Mouse (Mus musculus): ENCODE data around the gene Asdurf. TPM values are rescaled to one million over a fixed set of nuclear protein-coding genes. Genes with fewer than 3 reads are reported as not detected.
"Not testable (repeated sequence)": the region's sequence is repeated elsewhere in the genome, so short reads cannot be mapped to it uniquely, and the experiment has no call there.

Gene Asdurf
- not detected in 2 replicates for polyA plus RNA-seq (2012; rRNA removed)

- DNase-seq (ENCODE audit: low spot score) = peak; percentile 95
Observed at GRCm38 (mm10) chr1:53352327-53353261, at the start of gene Asdurf, which contains the start of the genes Gm28551 and Asnsd1. Asdurf (minus strand) TSS chr1:53352619. Gm28551 (minus strand) TSS chr1:53352667. Asnsd1 (minus strand) TSS chr1:53352752.

GRCm38 (mm10) chr1:53393936-53394760 is 41.7 kb upstream of the Asdurf start:
- DNase-seq (ENCODE audit: low spot score) = not testable (repeated sequence)

- DNase-seq (ENCODE audit: low spot score) = no peak
Observed at GRCm38 (mm10) chr1:53388762-53389161, 36.3 kb upstream of the Asdurf start.

GRCm38 (mm10) chr1:53384085-53384688 is 31.8 kb upstream of the Asdurf start:
- DNase-seq (ENCODE audit: low spot score) = no peak

GRCm38 (mm10) chr1:53377731-53378130 is 25.3 kb upstream of the Asdurf start:
- DNase-seq (ENCODE audit: low spot score) = no peak

GRCm38 (mm10) chr1:53375965-53376364 is 23.5 kb upstream of the Asdurf start:
- DNase-seq (ENCODE audit: low spot score) = not testable (repeated sequence)

- DNase-seq (ENCODE audit: low spot score) = no peak
Observed at GRCm38 (mm10) chr1:53358988-53359387, 6.6 kb upstream of the Asdurf start.

- no peak for DNase-seq (ENCODE audit: low spot score)
Observed at GRCm38 (mm10) chr1:53341071-53341470, 11.3 kb downstream of the Asdurf start.

- not testable (repeated sequence) for DNase-seq (ENCODE audit: low spot score)
Observed at GRCm38 (mm10) chr1:53337403-53337802, 15.0 kb downstream of the Asdurf start.

- no peak for DNase-seq (ENCODE audit: low spot score)
Observed at GRCm38 (mm10) chr1:53335465-53335864, 17.0 kb downstream of the Asdurf start.

- not testable (repeated sequence) for DNase-seq (ENCODE audit: low spot score)
Observed at GRCm38 (mm10) chr1:53333527-53333926, 18.9 kb downstream of the Asdurf start.

GRCm38 (mm10) chr1:53324827-53325494 is 27.5 kb downstream of the Asdurf start:
- no peak for DNase-seq (ENCODE audit: low spot score)

- no peak for DNase-seq (ENCODE audit: low spot score)
Observed at GRCm38 (mm10) chr1:53324277-53324676, 28.1 kb downstream of the Asdurf start.

- DNase-seq (ENCODE audit: low spot score) = no peak
Observed at GRCm38 (mm10) chr1:53323254-53323653, 29.2 kb downstream of the Asdurf start.

GRCm38 (mm10) chr1:53321662-53322344 is 30.6 kb downstream of the Asdurf start:
- DNase-seq (ENCODE audit: low spot score) = no peak

- peak; percentile 66 for DNase-seq (ENCODE audit: low spot score)
Observed at GRCm38 (mm10) chr1:53312989-53313967, 39.1 kb downstream of the Asdurf start, which contains the start of gene Osgepl1. Osgepl1 (plus strand) TSS chr1:53313624.

GRCm38 (mm10) chr1:53300506-53300905 is 51.9 kb downstream of the Asdurf start:
- DNase-seq (ENCODE audit: low spot score) = no peak
